Mouse (Mus musculus): ENCODE measurements around the gene Csf2rb2.

DNA sequence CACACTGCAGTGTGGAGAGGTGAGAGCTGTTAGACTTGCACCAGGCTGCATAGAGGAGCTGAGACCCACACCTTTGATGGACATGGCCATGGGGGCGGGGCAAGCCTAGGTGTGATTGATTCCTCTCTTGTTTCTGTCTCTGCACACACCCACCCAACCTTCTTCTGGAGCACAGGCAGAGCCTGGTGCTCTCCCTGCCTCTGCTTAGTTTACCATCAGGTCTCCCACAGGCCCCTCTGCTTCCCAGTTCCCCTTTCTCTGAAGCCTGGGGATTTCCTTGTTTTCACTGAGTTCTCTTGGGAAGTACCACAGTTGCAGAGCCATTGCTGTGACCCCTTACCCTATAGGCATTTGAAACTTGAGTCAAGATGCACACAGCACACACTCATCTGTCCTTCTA is 7.0 kb downstream of the Csf2rb2 start:
- no peak for TF ChIP-seq POLR2A (IDR thresholded peaks at IDR 0.05; ENCODE audit: borderline replicate concordance, extremely low read depth, insufficient read depth, insufficient read length, poor library complexity, severe bottlenecking)
- TF ChIP-seq CTCF (IDR thresholded peaks at IDR 0.05; ENCODE audit: borderline replicate concordance, extremely low read depth, insufficient read depth, insufficient read length): no peak
